Mouse (Mus musculus): ENCODE data around the gene Gga2.

Gene Gga2

GRCm38 (mm10) chr7:122000396-122000795 lies 20.6 kb downstream of the Gga2 start:
- no peak for DNase-seq

- no peak for DNase-seq
Observed at GRCm38 (mm10) chr7:121995961-121996360, 25.1 kb downstream of the Gga2 start.

GRCm38 (mm10) chr7:121981307-121981871 lies 39.6 kb downstream of the Gga2 start, which contains the start of gene Cog7:
Gene Cog7, minus strand, starts transcription at chr7:121981711.
- DNase-seq: peak; percentile 96

- DNase-seq: peak; percentile 80
Observed at GRCm38 (mm10) chr7:121975031-121975430, 46.0 kb downstream of the Gga2 start.

- DNase-seq: no peak
Observed at GRCm38 (mm10) chr7:121971698-121972097, 49.3 kb downstream of the Gga2 start.

- no peak for DNase-seq
Observed at GRCm38 (mm10) chr7:121970250-121970649, 50.8 kb downstream of the Gga2 start.

GRCm38 (mm10) chr7:121968816-121969215 lies 52.2 kb downstream of the Gga2 start:
- DNase-seq: no peak

- DNase-seq: no peak
Observed at GRCm38 (mm10) chr7:121968242-121968641, 52.8 kb downstream of the Gga2 start.

GRCm38 (mm10) chr7:121966169-121966568 lies 54.9 kb downstream of the Gga2 start:
- no peak for DNase-seq

GRCm38 (mm10) chr7:121963883-121964398 lies 57.1 kb downstream of the Gga2 start:
- DNase-seq: peak; percentile 60

- DNase-seq: no peak
Observed at GRCm38 (mm10) chr7:121962571-121962959, 58.5 kb downstream of the Gga2 start.

GRCm38 (mm10) chr7:121961913-121962570 lies 59.0 kb downstream of the Gga2 start:
- DNase-seq: no peak

GRCm38 (mm10) chr7:121955802-121956201 lies 65.2 kb downstream of the Gga2 start:
- DNase-seq: no peak

- no peak for DNase-seq
Observed at GRCm38 (mm10) chr7:121954891-121955669, 65.9 kb downstream of the Gga2 start.

GRCm38 (mm10) chr7:121947513-121947912 lies 73.5 kb downstream of the Gga2 start:
- no peak for DNase-seq

- no peak for DNase-seq
Observed at GRCm38 (mm10) chr7:121946196-121946595, 74.8 kb downstream of the Gga2 start.

- DNase-seq: no peak
Observed at GRCm38 (mm10) chr7:121942371-121942770, 78.7 kb downstream of the Gga2 start.

GRCm38 (mm10) chr7:121941640-121942039 lies 79.4 kb downstream of the Gga2 start:
- no peak for DNase-seq

- DNase-seq: no peak
Observed at GRCm38 (mm10) chr7:121941016-121941415, 80.0 kb downstream of the Gga2 start.

GRCm38 (mm10) chr7:121939729-121940128 lies 81.3 kb downstream of the Gga2 start:
- DNase-seq: no peak

GRCm38 (mm10) chr7:121939244-121939643 lies 81.8 kb downstream of the Gga2 start:
- DNase-seq: no peak

- DNase-seq: no peak
Observed at GRCm38 (mm10) chr7:121938124-121938891, 82.7 kb downstream of the Gga2 start.

Measured in kidney, postnatal 10 days (tissue).